Mouse (Mus musculus) heart, postnatal 14 days (tissue): ENCODE measurements around the gene Gpr88. TPM values are rescaled to one million over a fixed set of nuclear protein-coding genes. Genes with fewer than 3 reads are reported as not detected.
A peak's percentile ranks its signal among the peaks of the same experiment; 100 is the strongest.

Experiments
- DNase-seq, 2 experiments: peaks; one replicate each; pipeline ENCODE4 v3.0.0; 2021 to 2022
- intact Hi-C: fragments of 180-260 bp; cut with DNase I; formaldehyde crosslinking; loops from one replicate; pipeline ENCODE4 v1.15.1; 2025
- long read RNA-seq, 2 experiments: library from polyadenylated mRNA; stranded (forward); transcript quantifications; one replicate each; pipeline ENCODE4 v2.0.0; 2021
- total RNA-seq, 2 experiments: library from RNA; stranded (reverse); gene quantifications; 2 replicates each; pipeline ENCODE4 v1.2.3; 2021

Gene Gpr88
- total RNA-seq, result under 1 TPM; 0.10 to 0.12 TPM
- long read RNA-seq, experiment 1, partial matches to known transcripts, result 0 of 1 reads
- long read RNA-seq, experiment 1, other reads (novel, unspliced or antisense), result 0 of 1 reads
- long read RNA-seq, experiment 2, result 0 reads

DNA sequence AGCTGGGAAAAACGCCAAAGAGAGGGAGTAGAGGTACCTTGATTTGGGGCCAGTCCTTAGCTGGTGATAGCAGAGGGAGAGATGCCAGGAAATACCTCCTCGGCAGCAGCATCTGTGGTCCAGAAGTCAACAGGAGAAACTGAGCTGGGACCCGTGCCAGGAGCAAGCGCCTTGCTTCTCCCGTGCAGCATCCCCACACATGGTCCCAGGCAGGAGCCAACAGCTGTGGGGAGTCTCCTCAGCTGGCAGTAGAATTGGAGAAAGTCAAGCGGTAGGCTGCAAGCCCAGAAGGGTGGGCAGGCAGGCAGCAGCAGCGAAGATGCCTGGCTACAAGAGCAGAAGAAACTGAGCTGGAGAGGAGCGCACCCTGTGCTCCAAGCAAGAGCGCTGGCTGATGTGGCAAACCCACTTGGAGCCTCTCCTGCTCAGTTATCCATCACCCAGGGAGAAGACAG lies at the start of gene Gpr88:
Gpr88 (minus strand) TSS at position 427 of the 455 bp plus-strand sequence.
- peak; percentile 63 to 66 for DNase-seq
- intact Hi-C loops, result loop anchor here (5.0 kb wide), 2 partner anchors 61 to 74 kb away; no protein-coding TSS in a partner anchor

DNA sequence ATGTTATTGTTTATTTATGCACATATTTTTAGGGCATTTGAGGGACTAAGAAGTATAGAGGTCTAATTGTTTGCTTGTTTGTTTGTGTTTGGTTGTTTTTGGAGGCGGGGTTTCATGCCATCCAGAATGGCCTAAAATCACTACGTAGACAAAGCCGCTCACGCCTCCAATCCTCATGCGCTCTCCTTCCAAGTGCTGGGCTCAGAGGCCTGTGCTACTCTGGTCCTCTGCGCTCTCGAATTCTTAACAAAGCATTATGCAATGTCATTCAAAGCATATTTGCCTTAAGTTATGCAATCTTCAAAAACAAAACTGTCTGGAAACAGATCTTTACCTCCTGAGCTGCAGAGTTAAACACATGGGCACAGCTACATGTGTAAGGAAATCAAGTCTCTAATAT lies 49.3 kb upstream of the Gpr88 start:
- intact Hi-C loops, result no loop called here

DNA sequence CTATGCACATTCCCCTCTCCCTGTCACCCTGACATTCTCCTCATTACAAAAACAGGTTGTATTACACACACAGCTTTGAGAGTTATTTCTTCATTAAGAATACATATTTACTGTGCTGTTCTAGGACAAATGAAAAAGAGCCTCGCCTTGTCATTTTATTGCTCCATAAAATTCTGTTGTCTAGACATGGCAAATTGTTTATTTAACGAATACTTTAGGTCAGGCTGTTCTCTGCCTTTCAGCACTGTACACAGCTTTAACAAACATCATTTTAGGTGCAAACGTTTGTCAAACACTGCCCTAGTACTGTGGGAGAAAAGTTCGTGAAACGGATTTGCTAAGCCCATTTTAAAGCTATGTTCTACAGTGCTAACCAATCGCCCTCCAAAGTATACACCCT lies 48.5 kb upstream of the Gpr88 start:
- intact Hi-C loops, result no loop called here
- no peak for DNase-seq

More for the DNA sequence above, 49.3 kb upstream of the Gpr88 start:
- DNase-seq, result no peak

DNA sequence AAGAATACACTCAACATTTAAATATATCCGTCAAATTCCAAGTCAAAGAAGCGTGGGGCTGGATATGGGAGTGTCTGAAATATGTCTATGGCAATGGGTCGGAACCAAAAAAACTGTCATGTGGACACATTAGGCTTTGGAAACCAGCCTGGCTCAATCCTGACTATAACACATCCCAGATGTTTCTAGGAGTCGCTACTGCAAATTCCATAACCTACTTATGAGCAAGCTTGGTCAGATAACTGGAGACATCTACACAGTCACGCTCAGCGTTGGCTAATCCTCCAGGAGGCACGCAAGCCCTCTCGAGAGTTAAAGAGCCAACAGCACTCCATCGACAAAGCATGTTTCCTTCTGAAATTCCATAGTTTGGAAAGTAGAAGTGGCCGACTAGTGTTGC lies 45.4 kb upstream of the Gpr88 start:
- intact Hi-C loops, result no loop called here
- DNase-seq, result peak in 1 of 2 experiments; percentile 18

DNA sequence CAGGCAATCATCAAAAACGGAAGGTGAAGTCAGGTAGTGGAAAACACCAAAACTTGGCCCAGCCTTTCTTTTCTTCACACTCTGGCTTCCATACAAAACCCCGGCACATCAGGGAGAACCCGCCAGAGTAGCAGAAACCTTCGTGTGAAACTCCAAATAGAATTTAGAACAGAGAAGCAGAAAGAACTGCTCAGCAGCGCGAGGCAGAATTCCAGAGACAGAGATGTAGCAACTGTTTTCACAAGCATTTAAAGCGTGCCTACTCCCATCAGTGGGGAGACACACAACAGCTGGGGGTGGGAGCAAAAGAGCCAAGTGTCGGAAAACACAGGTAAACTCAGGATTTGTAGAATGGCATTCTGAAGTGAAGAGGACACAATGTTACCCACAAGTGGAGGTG lies 44.7 kb upstream of the Gpr88 start:
- intact Hi-C loops, result no loop called here
- DNase-seq, result peak in 1 of 2 experiments; percentile 4

DNA sequence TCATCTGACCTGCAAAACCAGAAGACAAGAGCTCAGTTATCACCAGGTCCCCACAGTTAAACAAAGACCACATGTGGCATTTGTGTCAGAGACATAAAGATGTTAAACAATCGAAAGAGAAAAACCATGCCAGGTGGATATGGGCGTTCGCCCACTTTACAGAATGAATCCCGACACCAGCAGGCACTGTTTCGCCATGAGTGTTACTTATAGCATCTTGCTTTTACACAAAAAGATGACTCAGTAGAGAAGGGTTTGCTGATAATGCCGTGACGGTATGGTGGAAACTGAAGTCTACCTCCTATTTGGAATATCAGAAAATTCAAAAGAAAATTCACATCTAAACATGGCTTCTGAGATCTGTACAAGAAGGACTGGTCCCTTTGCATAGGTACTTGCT lies 43.9 kb upstream of the Gpr88 start:
- no peak for DNase-seq
- intact Hi-C loops, result no loop called here

DNA sequence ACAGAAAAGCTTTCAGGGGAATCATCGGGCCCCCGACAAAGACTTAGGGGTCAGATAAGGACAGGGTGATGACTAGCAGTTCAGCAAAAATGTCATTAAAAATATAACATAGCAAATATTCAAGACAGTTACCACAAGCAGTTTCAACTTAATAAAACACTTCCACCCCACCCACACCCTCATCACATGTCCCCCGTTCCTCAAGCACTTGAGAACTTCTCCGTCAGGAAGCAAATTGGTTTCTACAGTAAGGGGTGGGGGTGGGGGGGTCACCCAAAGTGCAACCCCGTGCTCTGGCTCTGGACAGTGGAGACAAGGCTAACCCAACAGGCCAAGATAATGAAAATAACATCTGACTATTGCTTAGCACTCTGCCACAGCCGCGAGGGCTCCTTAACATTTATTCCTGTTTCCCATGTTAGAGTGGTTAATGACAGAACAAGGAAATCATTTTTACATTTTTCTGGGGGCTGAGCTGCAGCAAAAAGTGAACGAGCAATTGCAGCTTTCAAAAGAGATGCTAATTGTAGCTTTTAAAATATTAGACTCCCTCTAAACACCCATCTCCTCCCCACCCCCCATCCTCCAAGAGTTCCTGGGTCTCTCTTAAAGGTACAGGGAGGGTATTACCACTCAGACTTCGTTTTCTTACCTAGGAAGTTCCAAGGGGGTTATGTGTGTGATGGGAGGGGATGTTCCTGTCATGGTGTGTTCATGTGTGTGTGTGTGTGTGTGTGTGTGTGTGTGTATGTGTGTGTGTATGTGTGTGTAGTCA lies 36.9 kb upstream of the Gpr88 start:
- intact Hi-C loops, result no loop called here

DNA sequence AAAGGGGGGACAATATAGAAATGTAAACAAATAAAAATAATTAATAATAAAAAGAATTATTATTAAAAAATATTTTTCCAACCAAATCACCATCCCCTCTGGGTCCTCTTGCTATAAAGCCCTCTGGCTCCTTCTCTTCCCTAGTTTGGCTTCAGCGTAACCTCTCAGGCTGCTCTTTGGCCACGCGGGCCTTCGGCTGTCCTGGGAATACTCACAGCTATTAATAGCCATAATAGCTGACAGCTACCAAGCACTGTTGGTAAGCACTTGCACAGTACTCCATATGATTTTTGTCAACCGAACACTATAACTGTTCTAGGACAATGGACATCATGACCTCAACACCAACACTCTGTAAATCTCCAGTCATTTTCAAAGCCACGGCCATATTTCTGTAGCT lies 35.5 kb upstream of the Gpr88 start:
- intact Hi-C loops, result no loop called here
- peak; percentile 7 to 26 for DNase-seq

More for the DNA sequence above, 36.9 kb upstream of the Gpr88 start:
- no peak for DNase-seq

DNA sequence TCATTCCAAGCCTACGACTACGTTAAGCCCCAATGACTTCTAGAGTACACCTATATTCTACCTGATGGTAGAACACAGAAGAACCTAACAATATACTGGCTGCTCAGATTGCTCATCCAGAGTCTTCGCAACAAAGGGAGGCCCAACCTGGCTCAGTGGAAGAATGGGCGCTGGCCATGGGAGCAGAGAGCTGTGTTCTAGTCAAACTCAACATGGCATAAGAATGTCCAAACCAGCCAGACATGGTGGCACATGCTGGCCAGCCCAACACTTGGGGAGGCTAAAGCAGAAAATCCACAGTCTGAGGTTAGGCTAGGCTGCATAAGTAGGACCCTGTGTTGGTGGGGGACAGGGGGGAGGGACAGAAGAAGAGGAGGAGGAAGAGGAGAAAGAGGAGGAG lies 31.4 kb upstream of the Gpr88 start:
- intact Hi-C loops, result no loop called here
- DNase-seq, result no peak

DNA sequence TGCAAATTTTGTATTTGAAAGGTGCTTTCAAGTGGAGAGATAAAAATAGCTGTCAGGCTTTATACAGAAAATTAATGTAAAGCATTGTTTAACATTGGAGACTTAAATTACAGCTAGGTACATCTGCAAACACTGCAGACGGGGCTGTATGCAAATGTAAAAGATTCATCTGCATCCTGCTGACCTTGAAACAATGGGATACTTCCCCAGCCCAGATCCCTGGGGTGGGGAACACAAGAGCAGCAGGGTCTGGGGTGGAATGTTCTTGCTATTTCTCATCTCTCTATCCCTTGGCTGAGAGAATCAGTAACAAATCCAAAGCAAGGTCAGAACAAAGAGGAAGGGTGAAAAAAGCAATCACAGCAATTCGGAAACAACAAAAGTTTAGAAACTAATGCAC lies 30.7 kb upstream of the Gpr88 start:
- intact Hi-C loops, result no loop called here
- DNase-seq, result no peak

DNA sequence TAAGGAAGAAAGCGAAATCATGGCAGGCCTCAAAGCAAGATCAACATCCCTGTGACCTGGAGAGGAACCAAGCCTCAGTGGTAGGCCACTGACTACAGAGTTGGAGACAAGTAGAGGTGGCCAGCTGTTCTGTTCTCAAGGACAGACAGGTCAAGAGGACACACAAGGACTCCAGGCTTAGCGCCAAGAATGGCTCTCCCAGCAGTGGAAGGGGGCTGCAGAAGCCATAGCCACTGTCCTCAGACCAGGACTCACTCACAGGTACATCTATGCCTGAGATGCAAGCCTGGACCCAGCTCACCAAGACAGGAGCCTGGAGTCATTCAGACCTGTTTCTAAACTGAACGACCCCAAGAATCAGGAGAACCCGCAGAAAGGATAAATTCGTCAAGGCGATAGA lies 28.4 kb upstream of the Gpr88 start:
- no peak for DNase-seq
- intact Hi-C loops, result no loop called here

DNA sequence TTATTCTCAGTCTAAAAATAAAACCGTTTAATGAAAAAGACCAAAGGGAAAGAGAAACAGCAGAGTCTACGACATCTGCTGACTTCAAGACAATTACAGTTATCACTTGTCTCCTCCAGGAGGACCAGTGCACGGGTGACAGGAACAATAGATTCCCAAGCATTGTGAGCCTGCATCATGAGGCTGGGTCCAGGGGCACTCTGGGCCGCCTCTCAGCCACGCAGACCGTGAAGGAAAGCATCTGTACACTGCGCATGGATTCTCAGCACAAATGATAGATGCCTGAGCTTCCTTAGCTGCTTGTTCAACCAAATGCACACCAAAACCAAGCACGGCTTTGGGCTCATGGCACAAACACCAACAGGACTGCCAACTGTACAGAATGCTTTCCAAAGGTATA lies 23.8 kb upstream of the Gpr88 start:
- intact Hi-C loops, result no loop called here
- no peak for DNase-seq

DNA sequence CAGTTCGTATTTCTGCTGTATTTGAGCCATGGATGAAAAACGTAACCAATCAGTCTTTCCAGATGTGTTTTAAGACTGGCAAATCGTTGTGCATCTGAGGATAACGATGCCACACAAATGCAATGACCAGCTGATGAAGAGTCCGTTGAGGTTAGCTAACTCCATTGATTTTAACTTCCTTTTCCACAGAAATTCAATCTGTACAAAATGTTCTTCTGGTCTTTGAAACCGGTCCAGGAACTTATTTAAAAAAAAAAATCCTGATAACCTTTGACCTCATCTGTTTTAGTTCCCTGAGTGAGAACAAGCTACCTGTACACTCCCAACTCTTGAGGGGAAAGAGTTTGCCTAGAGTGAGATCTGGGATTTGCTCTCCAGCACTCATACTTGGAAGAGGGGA lies 18.4 kb upstream of the Gpr88 start:
- intact Hi-C loops, result no loop called here
- no peak for DNase-seq

DNA sequence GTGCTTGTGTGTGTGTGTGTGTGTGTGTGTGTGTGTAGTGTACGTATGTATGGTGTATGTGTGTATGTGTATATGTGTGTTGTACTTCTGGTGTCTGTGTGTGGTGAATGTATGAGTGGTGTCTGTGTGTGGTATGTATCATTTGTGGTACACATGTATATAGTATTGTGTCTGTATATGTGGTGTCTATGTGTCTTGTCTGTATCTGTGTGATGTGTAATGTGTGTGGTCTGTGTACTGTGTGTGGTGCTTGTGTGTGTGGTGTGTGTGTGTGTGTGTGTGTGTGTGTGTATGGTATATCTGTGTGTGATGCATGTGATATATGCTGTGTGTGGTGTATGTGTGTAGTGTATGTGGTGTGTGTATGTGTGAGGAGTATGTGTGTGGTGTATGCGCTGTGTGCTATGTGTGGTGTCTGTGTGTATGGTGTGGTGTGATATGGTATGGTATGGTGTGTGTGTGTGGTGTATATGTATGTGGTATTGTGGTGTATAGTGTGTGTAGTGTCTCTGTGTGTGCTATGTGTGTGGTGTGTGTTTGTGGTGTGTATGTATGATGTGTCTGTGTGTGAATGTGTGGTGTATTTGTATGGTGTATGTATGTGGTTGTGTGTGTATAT lies 13.8 kb upstream of the Gpr88 start:
- no peak for DNase-seq
- intact Hi-C loops, result no loop called here

DNA sequence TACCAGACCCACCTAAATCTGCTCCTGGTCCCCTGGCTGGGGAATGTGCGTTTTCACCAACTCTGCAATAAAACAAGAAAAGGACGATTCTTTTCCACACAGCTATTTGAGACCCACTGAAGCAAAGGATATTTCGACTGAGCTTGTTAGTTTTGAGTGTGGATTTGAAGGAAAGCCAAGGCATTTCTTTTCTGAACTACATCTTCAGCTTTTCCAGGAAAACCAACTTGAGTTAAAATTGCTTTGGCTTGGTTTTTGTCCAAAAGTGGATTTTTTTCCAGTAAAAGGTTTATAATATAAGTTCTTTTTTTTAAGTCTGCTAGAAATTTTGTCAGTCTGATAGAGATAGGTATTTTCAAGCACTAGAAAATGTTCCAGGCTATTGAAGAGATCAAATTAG lies 13.1 kb upstream of the Gpr88 start:
- intact Hi-C loops, result no loop called here
- no peak for DNase-seq

DNA sequence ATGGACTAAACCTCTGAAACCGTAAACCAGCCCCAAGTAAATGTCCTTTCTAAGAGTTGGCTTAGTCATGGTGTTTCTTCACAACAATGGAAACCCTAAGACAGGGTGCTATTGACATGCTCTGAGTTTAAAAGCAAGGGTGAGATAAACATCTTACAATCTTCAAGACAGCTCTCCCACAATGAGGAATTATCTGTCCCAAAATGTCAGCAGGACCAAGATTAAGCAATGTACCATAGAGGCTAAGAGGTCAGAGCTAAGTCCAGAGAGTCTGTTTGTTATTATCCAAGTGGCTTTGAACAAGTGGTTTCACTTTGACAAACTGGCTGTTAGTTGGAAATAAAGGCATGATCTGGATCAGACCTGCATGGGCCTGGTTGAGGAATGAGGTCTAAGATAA lies 10.7 kb upstream of the Gpr88 start:
- intact Hi-C loops, result no loop called here

DNA sequence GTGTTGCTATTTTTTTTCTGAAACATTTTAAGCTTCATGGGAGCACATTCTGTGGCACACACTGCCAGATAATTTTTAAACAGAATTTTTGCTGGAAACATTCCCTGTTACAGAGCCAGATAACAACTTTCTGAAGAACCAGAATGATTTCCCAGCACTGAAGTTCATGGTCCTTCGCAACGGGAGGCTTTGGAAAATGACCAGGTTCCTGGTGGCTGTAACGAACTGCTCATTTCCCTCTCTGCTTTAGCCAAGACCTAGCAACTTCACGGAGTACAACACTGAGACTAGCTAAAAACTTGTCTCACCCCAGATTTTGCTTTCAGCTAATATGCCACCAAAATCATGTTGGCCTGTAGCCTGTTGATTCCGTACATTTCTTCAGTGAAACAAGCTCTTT lies 9.8 kb upstream of the Gpr88 start:
- intact Hi-C loops, result no loop called here

More for the DNA sequence above, 10.7 kb upstream of the Gpr88 start:
- DNase-seq, result no peak

DNA sequence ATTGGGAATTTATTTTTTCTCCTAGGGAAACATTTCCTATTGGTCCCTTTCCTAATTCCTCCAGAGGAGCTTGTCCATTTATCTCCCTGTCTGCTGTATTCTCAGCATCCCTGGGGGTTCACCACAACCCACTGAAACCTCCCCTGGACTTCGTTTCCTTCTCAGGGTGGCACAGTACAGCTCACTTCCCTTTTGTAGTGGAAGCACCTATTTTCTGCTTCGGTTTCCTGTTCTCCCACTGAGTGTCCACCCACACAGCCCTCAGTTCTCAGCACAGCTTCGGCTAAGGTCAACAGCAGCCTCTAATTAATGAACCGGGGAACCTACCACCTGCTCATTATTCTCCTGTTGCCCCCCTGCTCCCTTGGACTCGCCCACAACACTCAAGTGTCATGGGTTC lies 2.8 kb upstream of the Gpr88 start:
- DNase-seq, result no peak
- intact Hi-C loops, result no loop called here

More for the DNA sequence above, 9.8 kb upstream of the Gpr88 start:
- DNase-seq, result peak in 1 of 2 experiments; percentile 5

DNA sequence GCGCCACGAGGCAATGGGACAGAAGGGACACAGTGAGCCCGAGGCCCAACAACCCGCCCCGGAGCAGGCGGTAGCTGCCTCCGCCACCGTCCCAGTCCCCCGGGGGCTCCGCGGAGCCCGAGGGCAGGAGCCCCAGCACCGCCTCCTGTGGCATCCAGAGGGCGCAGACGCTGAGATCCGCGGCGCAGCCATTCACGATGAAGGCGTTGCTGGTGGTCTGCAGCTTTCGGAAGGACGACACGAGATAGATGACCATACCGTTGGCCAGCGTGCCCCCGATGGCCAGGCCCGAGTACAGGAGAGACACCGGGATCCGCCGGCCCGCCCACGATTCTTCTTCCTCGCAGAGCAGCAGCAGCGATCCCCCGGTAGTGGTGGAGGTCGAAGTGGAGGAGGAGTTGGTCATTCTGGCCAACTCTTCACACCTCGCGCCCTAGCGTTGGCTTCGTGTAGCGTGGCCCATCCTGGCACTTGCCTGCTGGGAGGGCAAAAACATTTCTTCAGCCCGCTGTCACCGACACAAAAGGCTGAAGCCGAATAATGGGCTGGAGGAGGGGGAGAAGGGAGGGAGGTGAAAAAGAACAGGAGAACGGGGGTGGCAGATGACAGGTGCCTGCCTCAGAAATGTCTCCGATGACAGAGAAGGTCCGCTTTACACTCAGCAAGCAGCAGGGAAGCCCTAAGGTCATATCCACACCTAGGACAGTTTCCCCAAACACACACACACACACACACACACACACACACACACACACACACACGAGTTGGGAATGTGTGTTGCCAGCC lies 855 bp downstream of the Gpr88 start:
- intact Hi-C loops, result loop anchor here (5.0 kb wide), 2 partner anchors 60 to 75 kb away; no protein-coding TSS in a partner anchor
- DNase-seq, result peak; percentile 13 to 21

DNA sequence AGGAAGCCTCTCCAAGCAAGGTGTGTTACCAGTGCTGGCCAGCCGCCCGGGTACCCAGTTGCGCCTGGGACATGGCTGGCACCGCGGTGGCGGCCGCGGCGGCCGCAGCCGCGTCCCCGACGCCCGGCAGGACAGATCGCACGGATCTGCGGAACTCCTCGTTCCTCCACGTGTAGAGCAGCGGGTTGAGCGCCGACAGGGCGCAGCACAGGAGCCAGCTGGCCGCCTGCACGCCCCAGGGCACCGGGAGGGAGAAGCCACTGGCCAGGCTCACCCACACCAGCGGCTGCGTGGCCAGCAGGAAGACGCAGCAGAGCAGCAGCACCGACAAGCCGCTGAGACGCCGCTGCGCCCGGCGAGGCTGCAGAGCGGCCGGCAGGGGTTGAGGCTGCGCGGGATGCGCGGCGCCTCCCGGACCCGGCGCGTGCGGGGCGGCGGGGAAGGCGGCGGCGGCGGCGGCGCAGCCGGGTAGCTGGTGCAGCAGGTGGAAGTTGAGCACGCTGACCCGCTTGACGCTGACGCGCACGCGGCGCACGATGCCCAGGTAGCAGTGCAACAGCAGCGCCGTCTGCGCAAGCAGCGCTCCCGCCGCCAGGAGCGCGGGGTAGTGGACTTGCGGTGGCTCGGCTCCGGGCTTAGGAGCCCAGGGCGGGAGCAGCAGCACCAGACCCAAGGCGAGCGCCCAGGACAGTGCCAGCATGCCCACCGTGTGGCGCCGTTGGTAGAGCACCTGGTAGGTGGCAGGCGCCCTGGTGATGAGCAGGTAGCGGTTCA lies 1.6 kb downstream of the Gpr88 start:
- intact Hi-C loops, result loop anchor here (5.0 kb wide), 2 partner anchors 59 to 76 kb away; no protein-coding TSS in a partner anchor
- peak; percentile 40 to 46 for DNase-seq
